Mouse (Mus musculus) embryonic facial prominence, embryonic 12.5 days (tissue): ENCODE data around the gene Rpgrip1l. TPM values are rescaled to one million over a fixed set of nuclear protein-coding genes. Genes with fewer than 3 reads are reported as not detected.
A peak's percentile ranks its signal among the peaks of the same experiment; 100 is the strongest.

Source experiments
- ATAC-seq: fragments of 200-750 bp; cut with Nextera tagmentation; 2 replicates; pipeline ENCODE4 v1.8.0; 2017; ENCODE audit not compliant: insufficient number of reproducible peaks, insufficient read depth, low FRiP score, low TSS enrichment
- H3K27ac ChIP-seq: fragments of 300-500 bp; sonication (generic); 2 replicates; pipeline ENCODE4 v1.5.1; 2016; ENCODE audit warnings: mild to moderate bottlenecking
- H3K27me3 ChIP-seq: fragments of 300-500 bp; sonication (generic); 2 replicates; pipeline ENCODE4 v1.6.1; 2016; ENCODE audit warnings: mild to moderate bottlenecking, moderate library complexity
- H3K36me3 ChIP-seq: fragments of 300-500 bp; sonication (generic); 2 replicates; pipeline ENCODE4 v1.6.1; 2016; ENCODE audit warnings: mild to moderate bottlenecking
- H3K4me1 ChIP-seq: fragments of 300-500 bp; sonication (generic); 2 replicates; pipeline ENCODE4 v1.6.1; 2016
- H3K4me2 ChIP-seq: fragments of 300-500 bp; sonication (generic); replicated peaks from 2 replicates; pipeline ENCODE4 v1.6.1; 2016; ENCODE audit warnings: mild to moderate bottlenecking, moderate library complexity
- H3K4me3 ChIP-seq: fragments of 300-500 bp; sonication (generic); 2 replicates; pipeline ENCODE4 v1.5.1; 2016; ENCODE audit warnings: mild to moderate bottlenecking
- H3K9ac ChIP-seq: fragments of 300-500 bp; sonication (generic); 2 replicates; pipeline ENCODE4 v1.6.1; 2016; ENCODE audit warnings: mild to moderate bottlenecking, moderate library complexity
- H3K9me3 ChIP-seq: fragments of 300-500 bp; sonication (generic); 2 replicates; pipeline ENCODE4 v1.6.1; 2016; ENCODE audit warnings: mild to moderate bottlenecking, moderate library complexity
- WGBS: fragments of 180-500 bp; shearing (Covaris S2); methylation state at CpG from one replicate; pipeline ENCODE4 v1.1.7; 2016; 5-methylcytosine and 5-hydroxymethylcytosine counted together
- polyA plus RNA-seq: library from polyadenylated mRNA; unstranded; fragments of >200 nt; fragmentation: Nextera tagmentation; extraction: Ambion mirVana; gene quantifications from 2 replicates; pipeline ENCODE4 v1.2.1, GENCODE M21; 2016

The Rpgrip1l gene
- polyA plus RNA-seq = 15.4 and 17.1 TPM in 2 replicates

- no peaks in the 10 kb centered on the region for H3K27me3 ChIP-seq
- H3K27ac ChIP-seq = peak within 1 kb of the TSS; percentile 65; the same call in 1 of the 2 replicates
- H3K4me1 ChIP-seq = peaks cover 16% of the 10 kb centered on the region
- WGBS = under 1% methylated on average over 59 of the region's 59 CpGs
- H3K4me3 ChIP-seq = peak within 1 kb of the TSS; percentile 76
- peak; percentile 100 for ATAC-seq
- no peaks in the 10 kb centered on the region for H3K36me3 ChIP-seq
- no peaks in the 10 kb centered on the region for H3K9me3 ChIP-seq
- H3K9ac ChIP-seq = peak within 1 kb of the TSS; percentile 78
- peak within 1 kb of the TSS; percentile 80 for H3K4me2 ChIP-seq
Observed at GRCm38 (mm10) chr8:91312835-91313832, at the start of gene Rpgrip1l, which contains the start of gene Fto. Gene Rpgrip1l, minus strand, starts transcription at chr8:91313262. Gene Fto, plus strand, starts transcription at chr8:91313525.

- H3K4me3 ChIP-seq = no peak overlapping the region
- no peak overlapping the region for H3K9ac ChIP-seq
- no peak overlapping the region for H3K27ac ChIP-seq
- peaks cover 14% of the 10 kb centered on the region for H3K4me1 ChIP-seq
- H3K9me3 ChIP-seq = no peaks in the 10 kb centered on the region
- H3K27me3 ChIP-seq = no peaks in the 10 kb centered on the region
- WGBS = 85% methylated on average over 10 of the region's 10 CpGs
- no peak overlapping the region for H3K4me2 ChIP-seq
- H3K36me3 ChIP-seq = no peaks in the 10 kb centered on the region
- no peak for ATAC-seq
Observed at GRCm38 (mm10) chr8:91360644-91361357, 47.7 kb upstream of the Rpgrip1l start.

GRCm38 (mm10) chr8:91359511-91359910 lies 46.4 kb upstream of the Rpgrip1l start:
- Histone ChIP-seq H3K4me1 (peaks cover 15% of the 10 kb centered on the region), H3K36me3 (no peaks in the 10 kb centered on the region), H3K9me3 (no peaks in the 10 kb centered on the region), H3K4me3 (no peak overlapping the region), H3K9ac (no peak overlapping the region), H3K27ac (no peak overlapping the region), H3K4me2 (no peak overlapping the region), H3K27me3 (no peaks in the 10 kb centered on the region)
- 70% methylated on average over 9 of the region's 9 CpGs for WGBS
- no peak for ATAC-seq

GRCm38 (mm10) chr8:91358016-91358415 lies 45.0 kb upstream of the Rpgrip1l start:
- Histone ChIP-seq H3K4me2 (no peak overlapping the region), H3K9ac (no peak overlapping the region), H3K4me3 (no peak overlapping the region), H3K27me3 (no peaks in the 10 kb centered on the region), H3K36me3 (no peaks in the 10 kb centered on the region), H3K4me1 (peaks cover 19% of the 10 kb centered on the region; the same call in 1 of the 2 replicates), H3K9me3 (no peaks in the 10 kb centered on the region), H3K27ac (no peak overlapping the region)
- 79% methylated on average over 5 of the region's 5 CpGs for WGBS
- no peak for ATAC-seq

DNA sequence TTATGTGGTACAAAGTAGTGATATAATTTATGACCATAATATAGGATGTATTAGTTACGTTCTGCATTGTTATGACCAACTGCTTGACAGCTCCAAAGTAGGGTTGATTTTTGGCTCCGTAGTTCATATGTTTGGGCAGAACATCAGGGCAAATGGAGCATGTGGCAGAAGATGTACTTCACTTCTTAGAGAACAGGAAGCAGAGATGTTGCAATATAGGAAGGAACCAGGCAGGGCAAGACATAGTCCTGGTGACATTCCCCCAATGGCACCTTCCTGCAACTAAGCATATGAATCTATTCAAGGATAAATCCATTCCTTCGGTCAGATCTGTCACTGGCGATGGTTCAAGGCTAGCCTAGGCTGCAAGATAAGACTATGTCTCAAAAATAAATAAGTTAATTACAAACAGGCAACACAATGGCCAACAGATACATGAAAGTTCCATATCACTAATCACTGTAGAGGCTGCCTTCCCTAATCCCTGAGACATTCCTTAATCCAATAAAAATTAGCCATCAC lies 44.5 kb upstream of the Rpgrip1l start:
- Histone ChIP-seq H3K9me3 (no peaks in the 10 kb centered on the region), H3K9ac (no peak overlapping the region), H3K27me3 (no peaks in the 10 kb centered on the region), H3K4me1 (peaks cover 19% of the 10 kb centered on the region; the same call in 1 of the 2 replicates), H3K27ac (no peak overlapping the region), H3K4me2 (no peak overlapping the region), H3K4me3 (no peak overlapping the region), H3K36me3 (no peaks in the 10 kb centered on the region)
- no peak for ATAC-seq
- WGBS = 89% methylated on average over 4 of the region's 4 CpGs

- no peak overlapping the region for H3K27ac ChIP-seq
- WGBS = 90% methylated on average over 11 of the region's 11 CpGs
- peaks cover 19% of the 10 kb centered on the region; the same call in 1 of the 2 replicates for H3K4me1 ChIP-seq
- H3K36me3 ChIP-seq = no peaks in the 10 kb centered on the region
- no peak for ATAC-seq
- no peak overlapping the region for H3K4me3 ChIP-seq
- no peak overlapping the region for H3K4me2 ChIP-seq
- no peaks in the 10 kb centered on the region for H3K27me3 ChIP-seq
- H3K9me3 ChIP-seq = no peaks in the 10 kb centered on the region
- H3K9ac ChIP-seq = no peak overlapping the region
Observed at GRCm38 (mm10) chr8:91355956-91356699, 43.1 kb upstream of the Rpgrip1l start.

GRCm38 (mm10) chr8:91355301-91355905 lies 42.3 kb upstream of the Rpgrip1l start:
- H3K27ac ChIP-seq = no peak overlapping the region
- no peaks in the 10 kb centered on the region for H3K36me3 ChIP-seq
- H3K27me3 ChIP-seq = no peaks in the 10 kb centered on the region
- 50% methylated on average over 10 of the region's 10 CpGs for WGBS
- H3K9me3 ChIP-seq = no peaks in the 10 kb centered on the region
- peaks cover 19% of the 10 kb centered on the region; the same call in 1 of the 2 replicates for H3K4me1 ChIP-seq
- no peak overlapping the region for H3K9ac ChIP-seq
- no peak overlapping the region for H3K4me2 ChIP-seq
- no peak for ATAC-seq
- H3K4me3 ChIP-seq = no peak overlapping the region

- no peaks in the 10 kb centered on the region for H3K36me3 ChIP-seq
- H3K27me3 ChIP-seq = no peaks in the 10 kb centered on the region
- WGBS = 82% methylated on average over 4 of the region's 4 CpGs
- no peak overlapping the region for H3K9ac ChIP-seq
- no peak for ATAC-seq
- H3K4me2 ChIP-seq = no peak overlapping the region
- no peak overlapping the region for H3K27ac ChIP-seq
- H3K9me3 ChIP-seq = no peaks in the 10 kb centered on the region
- H3K4me1 ChIP-seq = peaks cover 19% of the 10 kb centered on the region; the same call in 1 of the 2 replicates
- H3K4me3 ChIP-seq = no peak overlapping the region
Observed at GRCm38 (mm10) chr8:91353907-91354306, 40.8 kb upstream of the Rpgrip1l start.

DNA sequence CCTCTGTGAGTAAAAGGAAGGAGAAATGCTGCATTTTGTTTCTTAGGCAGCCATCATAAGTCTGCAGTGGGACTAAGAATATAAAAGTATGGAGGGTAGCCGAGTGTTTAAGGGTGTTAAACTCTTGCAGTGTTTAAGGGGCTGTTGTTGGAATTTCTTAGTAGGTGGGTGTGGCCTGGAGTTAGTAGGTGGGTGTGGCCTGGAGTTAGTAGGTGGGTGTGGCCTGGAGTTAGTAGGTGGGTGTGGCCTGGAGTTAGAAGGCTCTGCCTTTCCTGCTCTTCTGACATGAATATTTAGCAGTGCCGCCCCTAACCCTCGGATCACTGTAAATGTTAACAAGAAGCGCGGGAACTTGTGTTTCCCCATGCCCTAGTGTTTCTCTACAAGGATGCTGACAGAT lies 40.0 kb upstream of the Rpgrip1l start:
- H3K4me2 ChIP-seq = no peak overlapping the region

GRCm38 (mm10) chr8:91352598-91352997 lies 39.5 kb upstream of the Rpgrip1l start:
- no peaks in the 10 kb centered on the region for H3K27me3 ChIP-seq
- WGBS = 92% methylated on average over 3 of the region's 3 CpGs
- H3K4me3 ChIP-seq = no peak overlapping the region
- no peak overlapping the region for H3K27ac ChIP-seq
- no peak overlapping the region for H3K4me2 ChIP-seq
- no peaks in the 10 kb centered on the region for H3K36me3 ChIP-seq
- H3K9ac ChIP-seq = no peak overlapping the region
- ATAC-seq = no peak
- H3K9me3 ChIP-seq = no peaks in the 10 kb centered on the region
- peaks cover 19% of the 10 kb centered on the region; the same call in 1 of the 2 replicates for H3K4me1 ChIP-seq

More for the DNA sequence above, 40.0 kb upstream of the Rpgrip1l start:
- Histone ChIP-seq H3K27me3 (no peaks in the 10 kb centered on the region), H3K9ac (no peak overlapping the region), H3K36me3 (no peaks in the 10 kb centered on the region), H3K9me3 (no peaks in the 10 kb centered on the region), H3K27ac (no peak overlapping the region), H3K4me3 (no peak overlapping the region), H3K4me1 (peaks cover 19% of the 10 kb centered on the region; the same call in 1 of the 2 replicates)
- WGBS = 84% methylated on average over 5 of the region's 5 CpGs
- ATAC-seq = no peak
